ENCODE assay signal across 8 mouse cellular contexts in the genomic region with DNA sequence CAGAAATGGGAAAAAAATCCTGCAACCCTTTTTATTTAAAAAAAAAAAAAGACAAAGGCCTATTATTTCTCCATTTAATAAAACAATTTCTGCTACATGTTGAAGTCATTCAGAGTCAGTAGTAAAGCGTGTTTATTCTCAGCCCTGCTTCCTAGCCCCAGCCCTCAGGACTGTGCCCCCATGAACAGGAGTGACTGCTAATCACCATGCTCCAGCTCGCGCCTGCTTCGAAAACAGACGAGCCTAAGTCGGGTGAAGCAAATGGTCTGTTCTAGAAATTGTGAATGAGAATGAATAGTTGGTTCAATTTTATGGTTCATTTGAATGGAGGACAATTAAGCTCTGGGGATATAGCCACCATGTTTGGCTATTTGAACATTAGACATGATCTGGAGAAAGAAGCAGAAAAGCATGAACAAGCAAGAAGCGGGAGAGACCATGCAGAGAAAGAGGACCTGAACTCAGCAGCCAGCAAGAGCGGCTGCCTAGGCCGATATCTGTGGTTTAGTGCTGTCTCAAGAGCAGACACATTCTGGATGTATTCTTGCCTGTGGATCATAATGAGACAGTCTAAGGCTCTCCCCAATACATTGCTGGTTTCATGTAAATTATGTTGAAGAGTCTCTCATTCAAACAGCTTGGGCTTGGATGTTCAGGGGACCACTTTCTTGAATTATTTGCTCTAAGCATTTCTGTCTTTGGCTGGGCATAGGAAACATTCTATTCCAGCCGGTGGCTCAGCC.
A peak's percentile ranks its signal among the peaks of the same experiment; 100 is the strongest.
DNase-seq lines count a peak whose midpoint lies in the region; ATAC-seq and TF ChIP-seq lines count a peak whose summit lies in the region.

No protein-coding gene starts in this region.

- peak overlapping the region; percentile 26; the same call in 1 of the 2 replicates for H3K4me3 ChIP-seq in heart, embryonic 11.5 days (ENCODE audit: low read depth, low read length)
- peak overlapping the region; percentile 47 for H3K4me3 ChIP-seq in bone marrow, adult 2 months (replicated peaks; ENCODE audit: control insufficient read depth, low read depth, low read length)
- H3K4me3 ChIP-seq in hindbrain, embryonic 13.5 days, result peak overlapping the region; percentile 39
- peak overlapping the region; percentile 32 for H3K4me3 ChIP-seq in midbrain, embryonic 11.5 days (ENCODE audit: low read depth, low read length)

- no peak for TF ChIP-seq POLR2A in bone marrow, adult 2 months (IDR thresholded peaks at IDR 0.05; ENCODE audit: borderline replicate concordance, control insufficient read depth, low read depth, low read length)

- H3K9ac ChIP-seq in heart, embryonic 11.5 days (ENCODE audit: low read depth, low read length), result 0 out of 2 replicates have a peak overlapping the region, but pooled peaks have one; percentile 2
- H3K9ac ChIP-seq in hindbrain, embryonic 13.5 days, result peak overlapping the region; percentile 70
- H3K9ac ChIP-seq in midbrain, embryonic 11.5 days (ENCODE audit: low read length), result no peak overlapping the region

- H3K36me3 ChIP-seq in heart, embryonic 11.5 days (ENCODE audit: control insufficient read depth, insufficient read depth, low read length), result no peaks in the 10 kb centered on the region
- H3K36me3 ChIP-seq in hindbrain, embryonic 13.5 days, result no peaks in the 10 kb centered on the region
- H3K36me3 ChIP-seq in midbrain, embryonic 11.5 days (ENCODE audit: control insufficient read depth, insufficient read depth, low read length), result no peaks in the 10 kb centered on the region

- WGBS in heart, embryonic 11.5 days (ENCODE audit: insufficient replicate concordance), result 66% methylated on average over 10 of the region's 10 CpGs
- 67% methylated on average over 10 of the region's 10 CpGs for WGBS in bone marrow, adult 2 months
- 36% methylated on average over 10 of the region's 10 CpGs for WGBS in hindbrain, embryonic 13.5 days
- WGBS in midbrain, embryonic 11.5 days, result 67% methylated on average over 10 of the region's 10 CpGs

- no peaks in the 10 kb centered on the region for H3K9me3 ChIP-seq in heart, embryonic 11.5 days (replicated peaks; ENCODE audit: control insufficient read depth, low read length)
- H3K9me3 ChIP-seq in hindbrain, embryonic 13.5 days, result no peaks in the 10 kb centered on the region
- H3K9me3 ChIP-seq in midbrain, embryonic 11.5 days (ENCODE audit: control insufficient read depth, low read length), result no peaks in the 10 kb centered on the region

- no peak for ATAC-seq in heart, embryonic 11.5 days (replicated peaks; ENCODE audit: insufficient number of reproducible peaks, low FRiP score, low TSS enrichment)
- ATAC-seq in hindbrain, embryonic 13.5 days (ENCODE audit: low FRiP score), result peak; percentile 72
- 0 out of 2 replicates have a peak, but pooled peaks have one; percentile 38 for ATAC-seq in midbrain, embryonic 11.5 days (ENCODE audit: low FRiP score)
- no peak for ATAC-seq in CD4-positive, CD25-positive, alpha-beta regulatory T cell, adult 4 months

- no peak overlapping the region for H3K27ac ChIP-seq in heart, embryonic 11.5 days (ENCODE audit: low read depth, low read length)
- no peak overlapping the region for H3K27ac ChIP-seq in bone marrow, adult 2 months (ENCODE audit: control insufficient read depth, insufficient read depth, low read depth, low read length, poor library complexity)
- peak overlapping the region; percentile 87 for H3K27ac ChIP-seq in hindbrain, embryonic 13.5 days
- H3K27ac ChIP-seq in midbrain, embryonic 11.5 days (ENCODE audit: low read depth, low read length), result no peak overlapping the region

- TF ChIP-seq CTCF in bone marrow, adult 2 months (IDR thresholded peaks at IDR 0.05; ENCODE audit: control insufficient read depth, insufficient read depth, low read length), result no peak

- DNase-seq in heart, postnatal 10 days, result no peak
- DNase-seq in midbrain, embryonic 11.5 days (ENCODE audit: low spot score, missing footprints), result no peak
- DNase-seq in thymus, postnatal 10 days (ENCODE audit: low spot score in 2 of 2), result no peak
- DNase-seq in MN1 (ENCODE audit: low spot score), result no peak

- H3K27me3 ChIP-seq in heart, embryonic 11.5 days (ENCODE audit: control insufficient read depth, insufficient read depth, low read length), result no peaks in the 10 kb centered on the region
- H3K27me3 ChIP-seq in hindbrain, embryonic 13.5 days, result no peaks in the 10 kb centered on the region
- no peaks in the 10 kb centered on the region for H3K27me3 ChIP-seq in midbrain, embryonic 11.5 days (ENCODE audit: control insufficient read depth, insufficient read depth, low read length)

- H3K4me2 ChIP-seq in heart, embryonic 11.5 days, result peak overlapping the region; percentile 52
- peak overlapping the region; percentile 65 for H3K4me2 ChIP-seq in hindbrain, embryonic 13.5 days
- peak overlapping the region; percentile 55 for H3K4me2 ChIP-seq in midbrain, embryonic 11.5 days

- intact Hi-C loops in heart, postnatal 10 days (cut with DNase I), result no loop called here

- H3K4me1 ChIP-seq in heart, embryonic 11.5 days (ENCODE audit: control insufficient read depth, insufficient read depth, low read length), result 0 out of 2 replicates have a peak, but pooled peaks cover 6% of the 10 kb centered on the region
- no peaks in the 10 kb centered on the region for H3K4me1 ChIP-seq in bone marrow, adult 2 months (ENCODE audit: control insufficient read depth, insufficient read depth, low read length)
- peaks cover 24% of the 10 kb centered on the region for H3K4me1 ChIP-seq in hindbrain, embryonic 13.5 days (replicated peaks)
- H3K4me1 ChIP-seq in midbrain, embryonic 11.5 days (ENCODE audit: control insufficient read depth, insufficient read depth, low read length), result peaks cover 2% of the 10 kb centered on the region; the same call in 1 of the 2 replicates

Comparison
In these comparisons a context has a peak if more than half of its experiments do, and no peak if none do; other contexts are left out.
1. ATAC-seq: peak in hindbrain, embryonic 13.5 days (single experiment) and midbrain, embryonic 11.5 days (single experiment); none in heart, embryonic 11.5 days (single experiment) and CD4-positive, CD25-positive, alpha-beta regulatory T cell, adult 4 months (single experiment).
2. Peak in every context shown above with its lines, with median percentiles within 50 percentile points of each other: H3K4me2 ChIP-seq and H3K4me3 ChIP-seq.